Mouse (Mus musculus) cerebellum, postnatal 14 days (tissue): Measurements from ENCODE around the gene Phf11b.
"Not testable (repeated sequence)": the region's sequence is repeated elsewhere in the genome, so short reads cannot be mapped to it uniquely, and the experiment has no call there.

Experiments used
- DNase-seq, 2 experiments: peaks; one replicate each; pipeline ENCODE4 v3.0.0; 2021; ENCODE audit warnings: mixed read lengths in 2 of 2

The Phf11b gene

GRCm38 (mm10) chr14:59341189-59341588 lies at the start of gene Phf11b:
TSS of gene Phf11b (minus strand) at chr14:59341351.
- DNase-seq: not testable (repeated sequence)

DNA sequence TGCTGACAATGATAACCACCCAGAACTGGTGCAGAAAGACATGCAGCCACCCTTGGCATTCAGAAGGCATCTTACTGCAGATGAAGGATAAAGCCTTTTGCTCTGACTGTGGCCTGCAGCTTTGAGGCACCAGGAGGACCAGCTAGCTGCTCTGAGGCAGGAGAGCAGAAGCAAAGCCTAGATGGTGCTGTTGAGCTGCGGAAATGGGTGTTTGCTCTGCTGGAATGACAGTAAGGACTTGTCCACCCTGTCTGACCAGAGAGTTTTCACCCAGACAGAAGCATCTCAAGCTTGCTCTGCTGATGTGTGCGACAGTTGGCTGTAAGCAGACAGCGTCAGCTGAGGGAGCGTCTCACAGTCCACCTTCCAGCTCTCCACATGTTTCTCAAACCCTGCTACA lies 49.0 kb upstream of the Phf11b start:
- peak; percentile 5 to 13 for DNase-seq

GRCm38 (mm10) chr14:59389532-59389931 lies 48.4 kb upstream of the Phf11b start:
- DNase-seq: no peak

- DNase-seq: no peak
Measured at GRCm38 (mm10) chr14:59370348-59371068, 29.4 kb upstream of the Phf11b start.

- DNase-seq: no peak
Measured at GRCm38 (mm10) chr14:59366386-59367105, 25.4 kb upstream of the Phf11b start.

- DNase-seq: no peak
Measured at GRCm38 (mm10) chr14:59365244-59365644, 24.1 kb upstream of the Phf11b start, which contains the start of gene Phf11d. TSS of gene Phf11d (minus strand) at chr14:59365470.

DNA sequence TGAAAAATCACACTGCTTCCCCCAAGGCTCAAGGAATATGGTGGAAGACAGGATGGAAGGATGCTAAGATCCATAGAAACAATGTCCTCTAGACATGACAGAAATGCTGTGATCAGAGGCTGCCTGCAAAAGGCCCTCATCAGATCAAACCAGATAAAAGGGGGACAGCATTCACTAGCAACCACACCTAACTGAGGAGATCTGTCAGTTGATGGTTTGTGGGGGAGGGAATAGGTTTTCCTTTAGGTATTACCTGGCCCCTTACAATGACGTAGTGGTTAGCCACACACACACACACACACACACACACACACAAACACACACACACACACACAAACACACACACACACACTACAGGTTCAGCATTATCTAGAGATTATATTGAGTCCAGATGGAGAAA lies 1.6 kb downstream of the Phf11b start:
- DNase-seq: no peak

DNA sequence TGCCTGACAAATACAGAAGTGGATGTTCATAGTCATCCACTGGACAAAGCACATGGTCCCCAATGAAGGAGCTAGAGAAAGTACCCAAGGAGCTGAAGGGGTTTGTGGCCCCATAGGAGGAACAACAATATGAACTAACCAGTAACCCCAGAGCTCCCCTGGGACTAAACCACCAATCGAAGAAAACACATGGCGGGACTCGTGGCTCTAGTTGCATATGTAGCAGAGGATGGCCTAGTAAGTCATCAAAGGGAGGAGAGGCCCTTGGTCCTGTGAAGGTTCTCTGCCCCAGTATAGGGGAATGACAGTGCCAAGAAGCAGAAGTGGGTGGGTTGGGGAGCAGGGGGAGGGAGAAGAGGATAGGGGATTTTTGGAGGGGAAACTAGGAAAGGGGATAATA lies 5.1 kb downstream of the Phf11b start:
- DNase-seq: not testable (repeated sequence)

DNA sequence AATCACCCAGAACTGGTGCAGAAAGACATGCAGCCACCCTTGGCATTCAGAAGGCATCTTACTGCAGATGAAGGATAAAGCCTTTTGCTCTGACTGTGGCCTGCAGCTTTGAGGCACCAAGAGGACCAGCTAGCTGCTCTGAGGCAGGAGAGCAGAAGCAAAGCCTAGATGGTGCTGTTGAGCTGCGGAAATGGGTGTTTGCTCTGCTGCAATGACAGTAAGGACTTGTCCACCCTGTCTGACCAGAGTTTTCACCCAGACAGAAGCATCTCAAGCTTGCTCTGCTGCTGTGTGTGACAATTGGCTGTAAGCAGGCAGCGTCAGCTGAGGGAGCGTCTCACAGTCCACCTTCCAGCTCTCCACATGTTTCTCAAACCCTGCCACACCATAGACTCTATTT lies 10.7 kb downstream of the Phf11b start:
- DNase-seq: peak; percentile 20 to 32

DNA sequence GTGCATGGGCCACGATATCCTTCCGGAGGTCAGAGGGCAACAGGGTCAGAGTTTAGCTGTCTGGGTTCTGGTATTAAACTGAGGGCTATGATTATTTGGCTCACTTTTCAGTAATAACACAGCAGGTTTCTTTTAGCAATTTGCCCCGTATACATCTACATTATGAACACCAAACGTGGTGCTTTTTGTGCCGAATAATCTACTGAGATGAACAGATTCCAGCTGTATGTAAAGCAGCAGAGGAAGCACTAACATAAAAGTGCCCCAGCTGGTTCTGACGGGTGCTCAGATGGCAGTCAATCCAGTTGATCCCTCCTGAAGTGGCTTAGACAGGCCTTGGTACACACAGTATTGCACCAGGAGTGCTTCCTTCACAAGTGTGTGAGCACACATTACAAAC lies 21.2 kb downstream of the Phf11b start:
- DNase-seq: not testable (repeated sequence)

DNA sequence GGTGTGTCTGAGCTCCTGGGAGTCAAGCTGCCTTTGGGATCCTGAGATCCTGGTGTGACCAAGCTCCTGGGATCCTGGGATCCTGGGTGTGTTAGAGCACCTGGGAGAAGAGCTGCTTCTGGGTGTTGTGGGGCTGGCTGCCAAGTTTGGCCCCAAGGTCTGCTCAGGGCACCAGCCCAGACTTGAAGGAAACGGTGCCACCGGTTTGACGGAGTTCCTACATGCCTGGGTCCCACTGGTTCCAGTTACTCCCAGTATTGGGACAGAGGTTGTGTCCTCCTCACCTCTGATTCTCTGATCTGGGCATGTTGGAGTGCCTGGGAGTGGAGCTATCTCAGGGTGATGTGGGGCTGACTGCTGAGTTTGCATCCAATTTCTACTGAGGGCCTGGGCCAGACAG lies 22.1 kb downstream of the Phf11b start:
- not testable (repeated sequence) for DNase-seq

DNA sequence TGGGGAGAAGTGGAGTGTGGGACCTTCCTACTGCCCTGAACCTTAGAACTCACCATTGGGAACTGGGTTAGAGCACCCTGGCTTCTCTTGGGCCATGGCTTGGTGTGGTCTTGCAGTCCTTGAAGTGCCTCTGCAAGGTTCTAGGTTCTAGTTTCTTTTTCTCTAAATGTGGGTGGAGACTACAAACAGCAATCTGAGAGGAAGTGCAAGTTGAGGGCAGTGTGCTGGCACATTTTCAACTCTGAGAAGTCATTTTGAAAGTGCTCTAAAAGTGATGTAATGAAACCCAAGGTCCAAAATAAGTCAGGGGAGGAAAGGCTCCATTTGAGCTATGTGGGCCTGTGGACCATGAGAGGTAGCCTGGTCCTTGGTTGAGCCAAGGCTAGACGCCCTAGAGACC lies 43.8 kb downstream of the Phf11b start, which contains the start of gene Phf11a:
Gene Phf11a (minus strand): TSS at position 132 of the 400 bp plus-strand sequence.
- not testable (repeated sequence) for DNase-seq

DNA sequence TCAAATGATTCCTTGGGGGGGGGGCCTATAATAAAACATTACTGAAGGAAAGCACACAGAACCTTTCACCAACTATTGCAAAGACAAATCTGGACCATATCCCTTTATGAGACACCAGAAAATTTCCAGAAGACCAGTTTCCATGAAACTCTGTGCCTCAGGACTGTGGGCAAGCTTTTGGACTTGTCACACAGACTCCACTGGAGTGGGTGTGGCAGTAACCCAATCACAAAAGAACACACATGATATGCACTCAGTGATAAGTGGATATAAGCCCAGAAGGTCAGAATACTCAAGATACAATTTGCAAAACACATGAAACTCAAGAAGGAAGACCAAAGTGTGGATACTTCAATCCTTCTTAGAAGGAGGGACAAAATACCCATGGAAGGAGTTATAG lies 49.4 kb downstream of the Phf11b start:
- DNase-seq: not testable (repeated sequence)

DNA sequence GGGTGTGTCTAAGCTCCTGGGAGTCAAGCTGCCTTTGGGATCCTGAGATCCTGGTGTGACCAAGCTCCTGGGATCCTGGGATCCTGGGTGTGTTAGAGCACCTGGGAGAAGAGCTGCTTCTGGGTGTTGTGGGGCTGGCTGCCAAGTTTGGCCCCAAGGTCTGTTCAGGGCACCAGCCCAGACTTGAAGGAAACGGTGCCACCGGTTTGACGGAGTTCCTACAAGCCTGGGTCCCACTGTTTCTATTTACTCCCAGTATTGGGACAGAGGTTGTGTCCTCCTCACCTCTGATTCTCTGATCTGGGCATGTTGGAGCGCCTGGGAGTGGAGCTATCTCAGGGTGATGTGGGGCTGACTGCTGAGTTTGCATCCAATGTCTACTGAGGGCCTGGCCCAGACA lies 66.2 kb downstream of the Phf11b start:
- not testable (repeated sequence) for DNase-seq
